Mouse (Mus musculus) gastrocnemius, adult 18-20 months (tissue): Measurements from ENCODE around the gene Ilk. TPM values are rescaled to one million over a fixed set of nuclear protein-coding genes. Genes with fewer than 3 reads are reported as not detected.
"Not testable (repeated sequence)": the region's sequence is repeated elsewhere in the genome, so short reads cannot be mapped to it uniquely, and the experiment has no call there.

Experiments
- DNase-seq: peaks from one replicate; pipeline ENCODE4 v3.0.0; 2021; ENCODE audit warnings: low spot score
- total RNA-seq, 2 experiments: library from RNA; stranded (reverse); gene quantifications; 2 replicates each; pipeline ENCODE4 v1.2.3; 2021

Ilk gene
- total RNA-seq, 2 experiments from 2014 or later, result 38.4 to 44.4 TPM

- DNase-seq, result not testable (repeated sequence)
Observed at GRCm38 (mm10) chr7:105742539-105743215, 6.3 kb downstream of the Ilk start.

DNA sequence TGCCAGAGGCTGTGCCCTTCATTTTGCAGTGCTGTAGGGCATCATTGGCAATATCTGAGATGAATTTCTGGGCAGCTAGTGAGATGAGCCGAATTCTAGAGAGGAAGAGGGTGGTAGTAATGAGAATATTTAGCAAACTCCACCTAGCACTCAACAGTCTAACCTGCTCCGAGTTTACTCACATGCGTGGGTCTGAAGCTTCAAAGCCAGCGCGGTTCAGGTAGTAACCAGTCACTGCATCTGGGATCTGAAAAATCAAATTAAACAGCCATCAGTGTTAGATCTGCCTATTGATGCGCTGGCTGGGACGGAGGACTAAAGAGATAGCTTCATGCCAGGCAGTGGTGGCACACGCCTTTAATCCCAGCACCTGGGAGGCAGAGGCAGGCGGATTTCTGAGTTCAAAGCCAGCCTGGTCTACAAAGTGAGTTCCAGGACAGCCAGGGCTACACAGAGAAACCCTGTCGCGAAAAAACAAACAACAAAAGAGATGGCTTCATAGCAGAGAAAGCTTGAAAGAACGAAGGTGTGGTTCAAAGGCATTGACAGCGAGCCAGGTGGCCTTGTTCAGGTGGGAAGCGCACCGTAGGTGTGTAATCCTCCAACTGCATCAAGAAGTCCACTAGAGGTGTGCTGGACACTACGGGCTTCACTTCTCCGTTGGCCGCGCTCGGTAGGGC, 7.0 kb downstream of the Ilk start:
- not testable (repeated sequence) for DNase-seq

DNA sequence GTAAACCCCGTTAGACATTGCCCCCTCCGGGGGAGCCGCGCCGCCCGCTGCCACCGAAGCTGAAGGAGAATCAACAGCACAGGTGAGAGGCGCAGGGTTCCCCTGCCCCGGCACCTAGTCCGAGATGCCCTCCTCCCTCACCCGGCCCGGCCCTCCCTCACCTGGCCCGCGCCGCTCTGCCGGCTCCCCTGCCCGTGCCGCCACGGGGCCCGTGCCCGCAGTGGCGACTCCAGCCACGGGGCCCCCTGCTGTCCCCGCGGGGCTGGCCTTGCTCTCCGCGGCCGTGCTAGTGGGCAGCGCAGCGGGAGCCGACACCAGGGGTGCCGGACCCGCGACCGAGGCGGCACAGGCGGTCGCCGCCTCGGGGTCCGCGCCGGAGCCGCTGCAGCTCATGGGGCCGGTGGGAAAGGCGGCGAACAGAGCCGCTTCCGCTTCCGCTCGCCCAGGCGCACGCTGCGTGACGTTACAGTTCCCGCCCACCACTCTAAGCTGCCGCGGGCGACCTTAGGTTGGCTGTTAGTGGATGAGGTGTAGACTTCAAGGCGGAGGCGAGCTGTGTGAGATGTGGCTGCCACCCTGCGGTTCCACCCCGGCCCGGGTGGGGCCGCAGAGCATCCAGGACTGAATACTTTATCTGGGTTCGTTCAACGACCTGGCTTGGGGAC, 7.7 kb downstream of the Ilk start, which contains the start of gene Taf10:
TSS of gene Taf10 (minus strand) at position 436 of the 665 bp plus-strand sequence.
- DNase-seq, result peak; percentile 78

DNA sequence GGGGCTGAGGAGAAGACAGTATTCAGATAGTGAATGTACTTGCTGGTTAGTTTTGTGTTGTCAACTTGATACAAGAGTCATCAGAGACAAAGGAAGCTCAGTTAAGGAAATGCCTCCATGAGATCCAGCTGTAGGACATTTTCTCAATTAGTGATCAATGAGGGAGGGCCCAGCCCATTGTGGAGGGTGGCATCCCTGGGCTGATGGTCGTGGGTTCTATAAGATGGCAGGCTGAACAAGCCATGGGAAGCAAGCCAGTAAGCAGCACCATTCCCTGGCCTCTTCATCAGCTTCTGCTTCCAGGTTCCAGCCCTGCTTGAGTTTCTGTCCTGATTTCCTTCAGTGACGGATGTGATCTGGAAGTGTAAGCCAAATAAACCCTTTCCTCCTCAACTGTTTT, 11.4 kb downstream of the Ilk start:
- DNase-seq, result no peak

- peak; percentile 95 for DNase-seq
Observed at GRCm38 (mm10) chr7:105751491-105752433, 15.4 kb downstream of the Ilk start, which contains the start of gene Tpp1. Gene Tpp1 (minus strand): TSS chr7:105752235.

DNA sequence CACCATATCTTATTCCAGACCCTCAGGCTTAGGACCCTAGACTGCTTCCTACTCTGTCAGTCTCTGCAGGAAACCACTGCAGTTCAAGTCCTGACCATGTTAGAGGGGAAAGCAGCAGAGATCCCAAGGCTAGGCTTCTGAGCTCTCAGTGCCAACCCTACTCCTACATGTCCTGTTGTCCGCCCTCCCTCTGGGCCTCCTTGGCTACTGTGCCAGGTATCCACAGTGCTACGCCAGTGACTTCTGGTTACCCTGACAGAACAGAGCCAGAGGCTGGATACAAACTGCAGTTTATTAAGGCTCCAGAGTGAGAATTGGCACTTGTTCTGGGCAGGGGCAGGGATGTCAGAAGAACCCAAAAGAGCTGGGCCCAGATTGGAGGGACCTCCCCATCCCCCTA, 16.3 kb downstream of the Ilk start:
- no peak for DNase-seq

DNA sequence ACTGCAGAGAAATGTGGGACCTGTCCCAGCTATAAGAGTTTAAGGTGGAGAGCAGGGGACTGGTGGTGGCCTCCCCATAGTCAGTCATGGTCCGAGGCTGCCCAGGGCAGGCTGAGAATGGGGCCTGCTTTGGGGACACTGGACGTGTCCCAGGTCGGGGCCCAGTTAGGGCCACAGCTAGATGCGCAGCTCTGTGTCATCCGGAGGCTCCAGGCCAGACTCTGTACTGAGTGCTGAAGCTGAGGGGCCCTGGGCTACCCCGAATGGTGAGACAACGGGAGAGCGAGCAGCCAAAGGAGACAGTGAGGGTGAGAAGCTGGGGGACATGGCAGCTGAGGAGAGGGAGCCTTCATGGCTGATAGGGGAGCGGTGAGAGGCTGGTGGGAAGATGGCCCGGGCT, 16.9 kb downstream of the Ilk start:
- no peak for DNase-seq

DNA sequence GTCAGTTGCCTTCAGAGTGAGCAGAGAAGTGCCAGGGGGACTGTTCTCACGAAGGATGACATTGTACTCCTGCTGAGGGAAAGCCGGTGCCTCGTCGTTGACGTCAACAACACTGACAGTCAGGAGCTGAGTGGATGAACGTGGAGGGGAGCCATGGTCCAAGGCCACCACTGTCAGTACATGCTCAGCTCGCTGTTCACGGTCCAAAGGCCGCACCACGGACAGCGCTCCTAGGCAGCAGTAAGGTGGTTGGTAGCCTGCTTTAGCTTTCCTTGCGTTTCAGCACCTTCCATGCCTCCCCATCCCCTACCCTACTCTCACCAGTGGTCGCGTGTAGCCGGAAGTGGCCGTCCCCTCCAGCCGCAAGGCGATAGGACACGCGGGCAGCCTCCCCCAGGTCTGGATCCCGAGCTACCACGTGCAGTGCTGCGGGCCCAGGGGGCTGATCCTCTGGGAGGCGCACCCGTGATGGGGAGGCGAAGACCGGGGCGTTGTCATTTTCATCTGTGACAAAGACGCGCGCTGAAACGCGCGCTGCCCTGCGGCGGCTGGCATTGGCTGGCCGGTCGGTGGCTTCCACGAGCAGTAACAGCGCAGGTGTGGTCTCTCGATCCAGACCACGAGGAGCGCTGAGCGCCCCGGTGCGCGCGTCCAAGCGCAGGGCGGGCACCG, 25.6 kb downstream of the Ilk start:
- no peak for DNase-seq

GRCm38 (mm10) chr7:105762517-105763270, 26.3 kb downstream of the Ilk start:
- DNase-seq, result no peak

- DNase-seq, result no peak
Observed at GRCm38 (mm10) chr7:105764331-105764730, 27.9 kb downstream of the Ilk start.

- DNase-seq, result no peak
Observed at GRCm38 (mm10) chr7:105767729-105768165, 31.4 kb downstream of the Ilk start.

DNA sequence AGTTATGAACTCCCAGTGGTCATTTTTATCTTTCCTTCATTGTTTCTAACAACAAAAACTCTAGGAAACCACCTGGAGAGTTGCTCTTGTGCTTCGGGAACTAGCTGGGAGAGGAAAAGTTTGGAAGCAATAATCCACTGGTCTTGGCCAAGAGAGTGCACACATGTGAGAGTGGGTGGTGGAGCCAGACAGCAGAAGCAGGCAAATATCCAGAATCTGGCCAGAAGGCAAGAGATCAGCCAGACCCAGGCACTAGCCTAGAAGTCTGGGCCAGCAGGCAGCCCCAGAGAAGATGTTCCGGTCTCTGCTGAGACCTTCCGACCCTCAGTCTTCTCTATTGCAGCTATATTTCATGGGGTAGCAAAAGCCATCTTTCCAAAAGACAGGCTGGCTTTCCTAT, 33.6 kb downstream of the Ilk start:
- DNase-seq, result peak; percentile 61

- no peak for DNase-seq
Observed at GRCm38 (mm10) chr7:105772331-105772730, 35.9 kb downstream of the Ilk start.

DNA sequence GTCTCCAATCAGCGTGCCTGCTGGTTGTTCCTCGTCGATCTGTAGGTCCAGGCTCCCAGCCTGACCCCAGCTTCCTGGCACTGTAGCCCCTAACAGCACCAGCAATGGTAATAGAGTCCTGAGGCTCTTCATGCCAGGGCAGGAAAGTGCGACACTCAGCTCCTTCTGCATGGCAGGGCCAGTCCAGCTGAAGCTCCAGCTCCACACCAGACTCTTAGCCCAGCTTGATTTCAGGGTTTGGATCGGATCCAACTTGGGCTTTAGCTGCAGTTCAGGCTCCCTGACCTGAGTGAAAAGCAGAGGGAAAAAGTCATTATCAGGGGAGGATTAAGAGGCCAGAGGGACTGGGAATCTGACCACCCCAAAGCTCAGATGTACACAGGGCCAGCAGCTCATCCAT, 36.6 kb downstream of the Ilk start:
- DNase-seq, result no peak

DNA sequence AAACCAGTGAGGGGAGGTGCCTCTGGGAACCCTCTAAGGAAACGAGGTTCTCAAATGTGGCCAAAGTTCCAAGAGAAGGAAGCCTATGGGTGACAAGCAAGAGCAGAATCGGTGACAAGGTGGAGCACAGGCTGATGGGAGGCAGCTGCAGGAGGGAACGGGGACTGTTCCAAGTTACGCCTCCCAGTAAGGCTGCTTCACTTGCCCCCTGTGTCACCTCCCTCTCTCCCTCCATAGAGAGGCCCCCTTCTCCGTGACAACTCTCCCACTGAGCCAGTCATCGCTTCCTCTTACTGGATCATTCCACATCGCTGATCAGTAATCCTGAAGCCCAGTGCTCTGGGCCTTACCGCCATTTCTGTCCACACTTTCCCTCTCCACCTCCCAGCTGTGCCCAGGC, 38.3 kb downstream of the Ilk start:
- DNase-seq, result no peak

- DNase-seq, result no peak
Observed at GRCm38 (mm10) chr7:105776026-105776425, 39.6 kb downstream of the Ilk start.

GRCm38 (mm10) chr7:105777316-105777715, 40.9 kb downstream of the Ilk start:
- no peak for DNase-seq

GRCm38 (mm10) chr7:105777797-105778552, 41.6 kb downstream of the Ilk start:
- DNase-seq, result peak; percentile 74

- no peak for DNase-seq
Observed at GRCm38 (mm10) chr7:105778553-105779265, 42.3 kb downstream of the Ilk start.
